Mouse (Mus musculus) liver, postnatal 0 days (tissue): ENCODE data around the gene Entpd2. TPM values are rescaled to one million over a fixed set of nuclear protein-coding genes. Genes with fewer than 3 reads are reported as not detected.

Source experiments
- ATAC-seq: fragments of 200-750 bp; cut with Nextera tagmentation; 2 replicates; pipeline ENCODE4 v1.8.0; 2017; ENCODE audit warnings: mild to moderate bottlenecking, moderate library complexity
- DNase-seq: peaks from one replicate; pipeline ENCODE4 v3.0.0-alpha.2; 2016
- H3K27ac ChIP-seq: fragments of 300-500 bp; sonication (generic); 2 replicates; pipeline ENCODE4 v1.5.1; 2014; ENCODE audit warnings: antibody characterized with exemption, moderate library complexity, mild to moderate bottlenecking, low read depth
- H3K27me3 ChIP-seq: fragments of 300-500 bp; sonication (generic); 2 replicates; pipeline ENCODE4 v1.6.1; 2014; ENCODE audit warnings: low read length, control low read depth, mixed read lengths; ENCODE audit not compliant: insufficient read depth
- H3K36me3 ChIP-seq: fragments of 300-500 bp; sonication (generic); replicated peaks from 2 replicates; pipeline ENCODE4 v1.6.1; 2014; ENCODE audit warnings: mild to moderate bottlenecking, control low read depth, low read length, moderate library complexity, mixed read lengths; ENCODE audit not compliant: insufficient read depth
- H3K4me1 ChIP-seq: fragments of 300-500 bp; sonication (generic); 2 replicates; pipeline ENCODE4 v1.6.1; 2014; ENCODE audit warnings: antibody characterized with exemption, mild to moderate bottlenecking, control low read depth; ENCODE audit not compliant: insufficient read depth
- H3K4me2 ChIP-seq: fragments of 300-500 bp; sonication (generic); 2 replicates; pipeline ENCODE4 v1.6.1; 2014; ENCODE audit warnings: low read depth, mild to moderate bottlenecking, low read length, moderate library complexity, mixed read lengths
- H3K4me3 ChIP-seq: fragments of 300-500 bp; sonication (generic); 2 replicates; pipeline ENCODE4 v1.5.1; 2014; ENCODE audit warnings: low read depth, low read length
- H3K9ac ChIP-seq: fragments of 300-500 bp; sonication (generic); replicated peaks from 2 replicates; pipeline ENCODE4 v1.6.1; 2014; ENCODE audit warnings: mild to moderate bottlenecking, moderate library complexity
- H3K9me3 ChIP-seq: fragments of 300-500 bp; sonication (generic); 2 replicates; pipeline ENCODE4 v1.6.1; 2016; ENCODE audit warnings: mild to moderate bottlenecking, control low read depth, low read length, mixed read lengths
- CTCF ChIP-seq: sonication (generic); IDR thresholded peaks from 2 replicates; pipeline ENCODE4 v1.5.1; 2016; ENCODE audit warnings: antibody characterized with exemption, low read depth
- EP300 ChIP-seq: IDR thresholded peaks from 2 replicates; pipeline ENCODE4 v1.6.1; 2016; ENCODE audit warnings: antibody characterized with exemption, low read depth, mild to moderate bottlenecking
- WGBS: fragments of 180-500 bp; shearing (Covaris S2); extraction: QIAGEN DNeasy Blood & Tissue Kit; methylation state at CpG from one replicate; pipeline ENCODE4 v1.1.7; 2014; ENCODE audit not compliant: insufficient replicate concordance; 5-methylcytosine and 5-hydroxymethylcytosine counted together
- polyA plus RNA-seq: library from polyadenylated mRNA; unstranded; fragments of >200 nt; fragmentation: Nextera tagmentation; extraction: Ambion mirVana; gene quantifications from 2 replicates; pipeline ENCODE4 v1.2.1, GENCODE M21; 2015

Entpd2 gene
- polyA plus RNA-seq, 1 experiment from 2014 or later, result 3.6 TPM

- 65% methylated on average over 4 of the region's 4 CpGs for WGBS
- Histone ChIP-seq H3K4me2 (no peak overlapping the region), H3K27ac (no peak overlapping the region), H3K36me3 (0 out of 2 replicates have a peak, but pooled peaks cover 12% of the 10 kb centered on the region), H3K9ac (no peak overlapping the region), H3K4me3 (no peak overlapping the region), H3K4me1 (peaks cover 21% of the 10 kb centered on the region; the same call in 1 of the 2 replicates), H3K9me3 (no peaks in the 10 kb centered on the region), H3K27me3 (no peaks in the 10 kb centered on the region)
- ATAC-seq, result no peak
- TF ChIP-seq EP300 (no peak), CTCF (peak; percentile 89)
- peak; percentile 57 for DNase-seq
These were observed 19.1 kb upstream of the Entpd2 start for GRCm38 (mm10) chr2:25376589-25376988.

- Histone ChIP-seq H3K9me3 (no peaks in the 10 kb centered on the region), H3K9ac (no peak overlapping the region), H3K4me2 (no peak overlapping the region), H3K36me3 (no peaks in the 10 kb centered on the region), H3K4me3 (no peak overlapping the region), H3K27me3 (no peaks in the 10 kb centered on the region), H3K27ac (peak overlapping the region; percentile 24; the same call in 1 of the 2 replicates), H3K4me1 (peaks cover 11% of the 10 kb centered on the region; the same call in 1 of the 2 replicates)
- 53% methylated on average over 5 of the region's 5 CpGs for WGBS
- TF ChIP-seq EP300 (no peak), CTCF (no peak)
- no peak for DNase-seq
- ATAC-seq, result peak; percentile 86
These were observed 11.2 kb upstream of the Entpd2 start for GRCm38 (mm10) chr2:25384492-25384891.

DNA sequence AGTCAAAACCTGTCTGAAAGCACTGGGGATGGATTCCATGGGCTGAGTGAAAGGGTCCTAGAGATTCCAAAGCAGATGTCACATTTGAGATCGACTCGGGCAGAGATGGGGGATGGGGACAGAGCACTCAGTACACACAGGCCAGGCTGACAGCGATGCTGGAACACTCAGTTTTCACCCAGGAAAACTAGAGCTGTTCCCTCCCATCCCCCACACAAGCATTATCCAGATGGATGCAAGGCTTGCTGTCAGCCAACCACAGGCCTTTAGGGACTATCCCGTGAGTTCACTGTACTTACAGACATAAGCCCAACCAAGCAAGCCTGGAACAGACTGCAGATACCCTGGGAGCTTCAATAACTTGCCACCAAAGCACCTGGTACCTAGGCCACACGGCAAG is 4.4 kb upstream of the Entpd2 start:
- DNase-seq, result no peak

GRCm38 (mm10) chr2:25394281-25395221 is 1.1 kb upstream of the Entpd2 start:
- TF ChIP-seq CTCF (no peak), EP300 (no peak)
- DNase-seq, result no peak

More for the DNA sequence above, 4.4 kb upstream of the Entpd2 start:
- H3K9ac ChIP-seq, result no peak overlapping the region
- WGBS, result 61% methylated on average over 5 of the region's 5 CpGs
- H3K27me3 ChIP-seq, result peaks cover 20% of the 10 kb centered on the region
- ATAC-seq, result no peak
- H3K36me3 ChIP-seq, result no peaks in the 10 kb centered on the region
- no peak overlapping the region for H3K4me3 ChIP-seq
- TF ChIP-seq CTCF (no peak), EP300 (no peak)
- no peaks in the 10 kb centered on the region for H3K9me3 ChIP-seq
- no peak overlapping the region for H3K4me2 ChIP-seq
- no peak overlapping the region for H3K27ac ChIP-seq
- peaks cover 11% of the 10 kb centered on the region for H3K4me1 ChIP-seq

GRCm38 (mm10) chr2:25396597-25396983 is 916 bp downstream of the Entpd2 start:
- ATAC-seq (no peak), DNase-seq (no peak)
- Histone ChIP-seq H3K27me3 (peaks cover 61% of the 10 kb centered on the region), H3K36me3 (no peaks in the 10 kb centered on the region), H3K4me2 (peak overlapping the region; percentile 84), H3K4me1 (peaks cover 16% of the 10 kb centered on the region), H3K4me3 (peak overlapping the region; percentile 47; the same call in 1 of the 2 replicates), H3K27ac (no peak overlapping the region), H3K9ac (0 out of 2 replicates have a peak overlapping the region, but pooled peaks have one; percentile 54), H3K9me3 (no peaks in the 10 kb centered on the region)
- WGBS, result 29% methylated on average over 3 of the region's 3 CpGs
- TF ChIP-seq CTCF (no peak), EP300 (no peak)

More at GRCm38 (mm10) chr2:25394281-25395221, 1.1 kb upstream of the Entpd2 start:
- no peak overlapping the region for H3K4me2 ChIP-seq
- H3K36me3 ChIP-seq, result no peaks in the 10 kb centered on the region
- H3K4me1 ChIP-seq, result peaks cover 16% of the 10 kb centered on the region
- H3K4me3 ChIP-seq, result no peak overlapping the region
- 41% methylated on average over 3 of the region's 3 CpGs for WGBS
- H3K9ac ChIP-seq, result no peak overlapping the region
- H3K27ac ChIP-seq, result no peak overlapping the region
- no peaks in the 10 kb centered on the region for H3K9me3 ChIP-seq
- peaks cover 46% of the 10 kb centered on the region for H3K27me3 ChIP-seq
- no peak for ATAC-seq

GRCm38 (mm10) chr2:25397010-25397409 is 1.3 kb downstream of the Entpd2 start:
- H3K4me3 ChIP-seq, result no peak overlapping the region
- H3K27me3 ChIP-seq, result peaks cover 65% of the 10 kb centered on the region
- TF ChIP-seq EP300 (no peak), CTCF (no peak)
- no peak overlapping the region for H3K27ac ChIP-seq
- no peaks in the 10 kb centered on the region for H3K36me3 ChIP-seq
- ATAC-seq (no peak), DNase-seq (no peak)
- no peak overlapping the region for H3K4me2 ChIP-seq
- H3K9ac ChIP-seq, result no peak overlapping the region
- 45% methylated on average over 1 of the region's 1 CpGs for WGBS
- H3K4me1 ChIP-seq, result peaks cover 16% of the 10 kb centered on the region
- H3K9me3 ChIP-seq, result no peaks in the 10 kb centered on the region
